Mouse (Mus musculus) ES-CJ7 (cell line): Measurements from ENCODE around the gene 0610030E20Rik.

ENCODE experiments used
- DNase-seq: peaks from one replicate; pipeline ENCODE4 v3.0.0; 2011; ENCODE audit warnings: low read depth, low spot score

The 0610030E20Rik gene

DNA sequence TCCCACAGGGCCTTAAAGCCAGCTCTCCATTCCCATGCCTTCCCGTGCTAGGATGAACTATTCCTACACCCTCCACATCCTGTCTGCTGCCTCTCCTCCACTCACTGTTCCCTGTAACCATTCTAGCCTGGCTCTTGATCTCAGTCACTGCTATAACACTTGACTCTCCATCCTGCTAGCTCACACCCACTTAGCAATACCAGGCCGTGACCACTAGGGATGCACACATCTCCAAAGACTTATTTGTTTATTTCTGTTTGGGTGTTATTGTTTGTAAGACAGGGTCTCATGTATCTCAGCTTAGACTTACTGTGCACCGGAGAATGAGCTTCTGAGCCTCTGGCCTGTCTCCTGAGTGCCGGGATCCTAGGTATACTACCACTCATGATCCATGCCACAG, 22.4 kb downstream of the 0610030E20Rik start:
- DNase-seq: peak; percentile 56

DNA sequence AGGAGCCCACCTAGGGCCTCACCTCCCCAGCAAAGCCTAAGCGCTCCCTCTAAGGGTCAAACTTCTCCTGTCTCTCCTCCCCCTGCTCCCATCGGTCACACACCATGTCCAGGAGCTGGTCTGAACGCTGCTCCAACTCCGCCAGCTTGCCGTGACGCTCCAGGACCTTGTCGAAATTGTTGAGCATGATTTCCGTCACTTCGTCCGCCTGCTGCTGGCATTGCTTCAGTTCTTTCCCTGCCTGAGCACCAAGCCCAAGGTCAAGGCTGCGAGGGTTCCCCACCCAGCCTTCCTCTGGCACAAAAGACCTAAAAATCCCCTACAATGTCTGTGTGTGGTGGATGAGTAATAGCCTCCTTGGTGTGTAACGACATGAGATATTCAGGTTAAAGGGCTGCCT, 23.0 kb downstream of the 0610030E20Rik start:
- DNase-seq: no peak

DNA sequence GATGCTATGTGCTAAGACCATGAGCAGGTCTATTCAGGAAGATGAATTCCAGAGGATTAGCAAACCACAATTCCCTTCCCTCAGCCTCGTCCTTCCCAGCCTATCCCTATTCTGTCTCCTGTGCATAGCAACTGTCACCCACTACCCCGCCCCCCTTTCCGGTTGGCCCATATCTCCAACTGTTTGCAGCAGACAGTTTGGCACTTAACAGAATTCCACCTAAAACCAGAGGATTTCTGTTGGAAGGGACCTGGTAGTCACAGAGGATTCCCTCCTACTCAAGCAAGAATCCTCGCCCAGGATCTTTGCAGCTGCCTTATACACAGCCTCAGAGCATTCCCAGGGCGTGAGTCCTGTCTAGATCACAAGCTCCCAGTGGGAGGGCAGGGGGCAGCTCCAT, 24.0 kb downstream of the 0610030E20Rik start:
- DNase-seq: no peak

DNA sequence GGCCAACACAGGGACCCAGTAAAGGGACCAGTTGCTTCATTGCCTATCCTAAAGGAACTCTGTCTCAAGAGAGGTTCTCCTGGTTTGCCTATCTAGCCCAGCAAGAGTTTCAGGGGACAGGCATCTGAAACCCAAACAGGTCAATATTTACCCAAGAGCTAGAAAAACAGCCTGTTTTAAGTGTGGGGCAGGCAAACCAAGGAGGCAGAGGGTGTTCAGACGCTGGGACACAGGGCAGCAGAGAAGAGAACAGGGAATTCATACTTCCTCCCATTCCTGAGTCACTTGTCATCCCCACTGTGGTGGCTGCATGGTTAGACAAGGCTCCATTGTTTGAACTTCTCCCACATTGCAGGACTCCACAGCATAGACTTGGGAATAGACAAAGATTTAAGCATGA, 24.5 kb downstream of the 0610030E20Rik start:
- no peak for DNase-seq

DNA sequence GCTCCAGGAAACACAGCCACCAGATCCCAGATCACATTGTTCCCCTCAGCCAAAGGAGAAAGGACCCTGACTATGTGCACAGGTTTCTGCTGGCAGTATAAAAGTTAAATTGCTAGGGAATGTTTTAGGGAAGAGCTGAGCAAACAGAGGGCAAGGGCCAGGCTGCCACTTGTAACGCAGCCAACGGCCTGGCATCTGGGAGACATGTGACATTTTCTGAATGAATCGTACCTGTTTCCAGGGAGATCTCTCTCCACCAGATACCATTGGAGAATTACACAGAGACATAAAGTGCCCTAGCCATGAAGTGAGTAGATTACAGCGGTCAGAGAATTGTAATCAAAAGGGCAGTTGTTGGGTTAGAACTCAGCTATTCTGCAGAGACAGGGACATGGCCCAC, 26.1 kb downstream of the 0610030E20Rik start:
- DNase-seq: no peak

DNA sequence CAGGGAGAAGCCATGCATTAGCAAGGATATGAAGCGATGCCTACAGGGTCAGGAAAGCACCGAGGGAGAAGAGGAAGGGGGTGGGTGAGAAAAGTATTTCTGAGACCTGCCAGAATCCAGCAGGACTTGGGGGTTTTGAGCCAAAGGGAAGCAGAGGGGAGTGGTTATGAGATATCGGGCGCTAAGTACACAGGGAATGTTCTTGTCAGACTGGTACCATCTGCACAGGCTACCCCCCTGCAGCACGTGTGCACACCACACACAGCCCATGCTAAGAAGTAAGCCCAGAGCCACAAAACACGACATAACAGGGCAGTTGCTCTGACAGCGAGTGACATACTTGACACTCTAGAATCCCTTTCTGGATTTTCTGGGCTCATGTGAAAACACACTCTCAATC, 27.1 kb downstream of the 0610030E20Rik start:
- no peak for DNase-seq

DNA sequence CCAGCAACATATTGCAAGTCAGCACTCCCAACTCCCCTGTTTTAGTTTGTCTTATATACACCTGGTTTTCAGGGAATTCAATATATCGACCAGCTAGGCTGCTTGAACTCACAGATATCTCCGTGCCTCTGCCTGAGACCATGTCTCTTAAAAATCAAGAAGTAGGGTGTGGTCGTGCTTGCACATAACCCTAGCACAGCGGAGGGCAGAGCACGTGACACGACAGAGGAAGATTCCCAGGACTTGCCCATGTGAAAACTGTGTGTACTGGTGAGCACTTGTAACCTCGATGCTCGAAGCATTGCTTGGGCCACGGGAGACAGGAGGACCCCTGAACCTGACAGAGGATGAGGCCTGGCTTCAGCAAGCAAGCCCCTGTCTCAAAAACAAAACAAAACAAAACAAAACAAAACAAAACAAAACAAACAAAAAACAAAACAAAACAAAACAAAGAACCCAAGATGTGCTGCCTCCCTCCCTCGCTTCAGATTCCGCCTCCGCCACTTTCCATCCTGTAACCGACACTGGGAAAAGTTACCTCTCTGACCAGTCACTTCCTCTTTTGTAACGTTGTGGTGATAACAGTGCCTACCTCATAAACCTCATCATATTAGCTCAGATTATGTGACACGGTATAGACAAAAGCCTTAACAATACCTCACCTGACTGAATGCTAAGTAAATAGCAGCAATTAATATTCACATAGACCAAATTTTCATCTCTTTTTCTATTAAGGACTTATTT, 27.9 kb downstream of the 0610030E20Rik start:
- DNase-seq: no peak

DNA sequence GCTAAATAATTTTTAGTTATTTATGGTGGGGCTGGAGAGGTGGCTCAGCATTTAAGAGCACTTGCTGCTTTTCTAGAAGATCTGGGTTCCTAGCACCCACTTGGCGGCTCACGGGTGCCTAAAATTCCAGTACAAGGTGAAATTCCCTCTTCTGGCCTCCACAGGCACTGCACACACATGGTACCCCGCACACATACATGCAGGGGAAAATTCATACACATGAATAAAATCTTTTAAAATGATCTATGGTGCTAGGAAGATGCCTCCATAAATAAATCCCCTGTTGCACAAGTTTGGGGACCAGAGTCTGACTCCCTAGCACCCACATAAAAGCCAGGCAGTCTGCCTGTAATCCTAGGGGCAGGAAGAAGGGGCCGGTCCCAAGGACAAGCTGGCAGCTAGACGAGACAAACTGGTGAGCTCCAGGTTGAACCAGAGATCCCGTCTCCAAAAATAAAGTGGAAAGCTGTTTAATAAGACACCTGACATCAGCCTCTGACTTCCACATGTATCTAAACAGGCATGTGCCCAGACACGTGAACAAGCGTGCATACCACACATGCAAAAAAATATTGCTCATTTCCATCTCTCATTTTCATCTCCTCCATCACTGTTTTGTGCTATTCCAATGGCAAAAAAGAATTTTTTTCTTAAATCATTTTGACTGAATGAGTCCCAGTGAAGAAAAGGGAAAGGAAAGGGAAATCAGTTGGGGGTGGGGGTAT, 31.6 kb downstream of the 0610030E20Rik start:
- no peak for DNase-seq

DNA sequence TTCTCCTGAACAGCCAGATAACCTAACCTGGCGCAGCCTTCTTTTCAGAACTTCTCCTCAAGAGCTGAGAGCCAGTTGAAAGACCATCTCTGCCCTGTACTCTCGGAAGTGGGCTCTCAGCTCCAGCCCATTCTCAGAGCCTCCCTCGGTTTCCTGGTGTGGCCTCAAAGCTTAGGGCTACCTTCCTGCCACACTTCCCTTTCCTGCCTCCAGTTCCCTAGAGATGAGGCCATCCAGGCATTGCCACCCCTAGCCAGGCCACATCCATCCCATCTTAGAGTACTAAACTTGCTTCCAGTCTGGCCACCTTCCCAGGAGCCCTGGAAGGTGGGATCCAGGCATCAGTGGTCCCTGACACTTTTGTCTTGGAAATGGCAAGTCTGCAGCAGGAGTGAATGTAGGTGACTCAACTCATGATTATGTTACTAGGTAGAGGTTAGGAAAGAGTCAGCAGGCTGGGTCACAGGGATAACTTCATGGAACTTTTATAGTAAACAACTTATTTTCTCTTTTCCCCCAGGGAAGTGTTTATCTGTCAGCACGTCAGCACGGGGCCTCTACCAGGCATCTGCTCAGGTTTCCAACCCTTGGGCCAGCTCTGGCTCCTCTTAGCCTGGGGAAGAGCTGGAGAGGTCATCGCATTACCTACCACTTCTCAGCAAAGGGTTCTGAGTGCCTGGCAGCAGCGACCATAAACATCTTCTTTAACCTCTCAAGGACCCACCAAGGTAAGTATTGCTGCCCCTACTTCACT, 32.4 kb downstream of the 0610030E20Rik start:
- no peak for DNase-seq

DNA sequence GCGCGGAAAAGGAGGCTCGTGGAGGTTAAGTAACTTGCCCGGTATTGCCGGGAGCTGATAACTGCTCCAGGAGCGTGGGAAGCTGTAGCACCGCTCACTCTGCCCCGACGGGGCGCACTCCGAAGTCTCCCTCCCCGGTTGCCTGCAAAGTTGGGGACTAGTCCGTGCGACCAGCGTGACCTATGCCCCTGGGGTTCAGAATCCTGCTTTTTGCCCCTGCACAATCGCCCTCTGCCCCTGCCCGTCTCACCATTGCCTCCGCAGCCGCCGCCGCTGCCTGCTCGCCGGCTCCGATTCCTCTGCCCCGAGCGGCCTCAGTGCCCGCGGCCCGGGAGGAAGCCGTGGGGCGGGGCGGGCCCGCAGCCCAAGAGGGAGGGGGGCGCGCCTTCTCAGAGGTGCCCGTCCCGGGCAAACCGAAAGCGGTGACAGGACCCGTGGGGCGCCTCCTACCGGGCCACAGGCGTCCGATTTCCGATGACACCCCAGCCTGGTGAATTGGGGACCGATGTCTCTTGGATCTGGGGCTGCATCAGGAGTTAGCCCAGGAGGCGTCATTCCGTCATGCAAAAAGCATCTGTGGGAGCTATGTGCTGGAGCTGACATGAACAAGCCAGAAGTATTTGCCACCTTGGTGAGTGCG, 33.1 kb downstream of the 0610030E20Rik start, which contains the start of gene Vamp5:
TSS of gene Vamp5 (minus strand) at position 338 of the 640 bp plus-strand sequence.
- peak; percentile 44 for DNase-seq

DNA sequence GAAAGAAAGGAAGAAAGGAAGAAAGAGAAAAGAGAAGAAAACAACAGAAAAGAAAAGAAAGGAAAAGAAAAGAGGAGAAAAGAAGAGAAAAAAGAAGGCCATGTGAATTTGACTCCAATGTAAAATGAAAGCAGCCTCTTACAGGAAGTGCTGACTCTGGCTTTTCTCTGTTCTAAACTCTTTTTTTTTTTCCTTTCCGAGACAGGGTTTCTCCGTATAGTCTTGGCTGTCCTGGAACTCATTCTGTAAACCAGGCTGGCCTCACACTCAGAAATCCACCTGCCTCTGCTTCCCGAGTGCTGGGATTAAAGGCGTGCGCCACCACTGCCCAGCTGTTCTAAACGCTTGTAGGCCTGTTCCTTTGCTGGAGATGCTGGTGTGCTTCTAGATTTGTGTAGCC, 35.4 kb downstream of the 0610030E20Rik start:
- DNase-seq: no peak

DNA sequence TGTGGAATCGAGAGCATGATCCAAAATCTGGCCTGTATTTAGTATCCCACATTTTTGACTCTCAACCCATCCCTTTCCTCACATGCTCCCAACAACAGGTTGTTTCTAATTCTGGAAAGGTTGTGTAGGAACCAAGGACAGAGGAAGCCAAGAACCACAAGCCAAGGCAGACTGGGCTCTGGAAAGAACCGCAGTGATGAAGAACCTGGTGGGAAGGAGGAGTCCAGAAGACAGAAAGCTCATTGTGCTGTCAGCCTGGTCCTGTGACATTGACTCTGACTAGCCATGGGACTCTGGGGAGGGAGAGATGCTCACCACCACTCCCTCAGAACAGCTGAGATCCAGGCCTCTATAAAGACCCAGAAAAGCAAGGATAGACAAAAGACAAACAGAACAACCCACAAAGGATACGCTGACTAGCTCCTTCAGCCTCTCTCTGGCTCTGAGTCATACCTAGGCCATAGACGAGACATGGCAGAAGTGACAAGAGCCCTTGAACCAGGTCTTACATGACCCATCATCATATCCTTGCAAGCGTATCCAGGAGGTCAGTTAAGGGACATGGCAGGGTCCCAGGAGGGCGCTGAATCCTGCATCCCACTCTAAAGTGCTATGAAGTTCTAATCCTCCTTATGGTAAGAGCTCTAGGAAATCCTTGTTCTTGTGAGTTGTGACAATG, 36.2 kb downstream of the 0610030E20Rik start:
- no peak for DNase-seq

DNA sequence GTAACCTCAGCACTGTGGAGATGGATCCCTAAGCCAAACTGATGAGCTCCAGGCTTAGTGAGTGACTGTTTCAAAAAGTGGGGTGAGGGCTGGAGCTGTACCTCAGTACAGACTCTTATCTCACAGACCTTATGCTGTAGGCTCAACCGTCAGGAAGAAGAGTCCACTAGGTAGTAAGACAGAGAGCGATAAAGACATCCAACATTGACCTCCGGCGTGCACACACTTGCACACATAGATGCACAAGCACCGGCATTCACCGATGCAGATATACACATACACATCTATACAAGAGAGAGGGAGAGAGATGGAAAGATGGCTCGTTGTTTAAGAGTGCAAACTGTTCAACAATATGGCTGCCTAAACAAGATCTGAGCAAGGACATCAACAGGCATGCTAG, 36.8 kb downstream of the 0610030E20Rik start:
- no peak for DNase-seq

DNA sequence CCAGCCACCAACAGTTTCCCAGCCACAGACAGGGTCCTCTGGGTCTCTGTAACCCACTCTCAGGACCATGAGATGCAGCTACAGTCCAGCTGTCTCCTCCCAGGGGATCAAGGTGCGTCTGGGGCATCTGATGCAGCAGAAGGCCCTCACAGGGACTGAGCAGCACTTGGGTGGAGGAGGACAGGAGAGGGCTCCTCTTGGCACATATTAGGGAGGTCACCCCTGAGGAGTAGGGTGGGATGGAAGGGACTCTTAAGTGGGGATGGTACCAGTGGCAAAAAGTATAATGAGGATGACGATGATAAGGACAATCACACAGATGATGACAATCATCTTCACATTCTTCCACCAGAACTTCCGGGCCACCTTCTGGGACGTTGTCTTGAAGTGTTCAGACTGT, 38.1 kb downstream of the 0610030E20Rik start:
- DNase-seq: no peak

DNA sequence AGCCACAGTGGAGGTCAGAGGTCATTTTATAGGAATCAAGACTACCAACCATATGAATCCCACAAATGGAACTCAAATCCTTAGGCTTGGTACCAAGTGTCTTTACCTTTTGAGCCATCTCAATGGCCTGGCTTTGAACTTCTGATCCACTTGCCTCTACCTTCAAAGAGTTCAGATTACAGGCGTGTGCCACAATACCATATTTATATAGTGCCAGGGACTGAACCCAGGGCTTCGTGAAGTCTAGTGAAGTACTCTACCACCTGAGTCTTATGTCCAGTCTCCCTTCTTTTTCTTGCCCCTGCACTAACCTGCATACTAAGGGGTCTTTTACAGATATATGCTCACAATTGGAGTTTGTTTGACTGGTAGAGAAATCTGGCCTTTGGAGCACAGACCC, 39.4 kb downstream of the 0610030E20Rik start:
- DNase-seq: no peak

DNA sequence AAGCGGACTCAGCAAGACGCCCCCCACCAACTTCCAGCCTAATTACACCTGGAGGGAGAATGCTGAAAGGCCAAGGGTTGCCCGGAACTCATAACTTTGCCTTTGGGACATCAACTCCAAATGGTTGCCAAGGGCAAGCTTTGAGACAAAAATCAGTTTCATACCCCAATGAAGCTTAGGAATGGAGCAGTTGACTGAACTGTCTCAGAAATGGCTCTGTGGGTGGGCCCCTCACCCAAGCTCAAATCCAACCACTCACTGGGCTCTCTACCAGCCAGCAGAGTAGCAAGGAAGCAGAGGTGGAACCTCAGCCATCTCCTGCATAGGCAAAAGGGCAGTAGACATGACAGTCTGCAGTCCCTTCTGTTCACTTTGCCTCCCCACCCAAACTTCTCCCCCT, 40.7 kb downstream of the 0610030E20Rik start:
- DNase-seq: no peak

DNA sequence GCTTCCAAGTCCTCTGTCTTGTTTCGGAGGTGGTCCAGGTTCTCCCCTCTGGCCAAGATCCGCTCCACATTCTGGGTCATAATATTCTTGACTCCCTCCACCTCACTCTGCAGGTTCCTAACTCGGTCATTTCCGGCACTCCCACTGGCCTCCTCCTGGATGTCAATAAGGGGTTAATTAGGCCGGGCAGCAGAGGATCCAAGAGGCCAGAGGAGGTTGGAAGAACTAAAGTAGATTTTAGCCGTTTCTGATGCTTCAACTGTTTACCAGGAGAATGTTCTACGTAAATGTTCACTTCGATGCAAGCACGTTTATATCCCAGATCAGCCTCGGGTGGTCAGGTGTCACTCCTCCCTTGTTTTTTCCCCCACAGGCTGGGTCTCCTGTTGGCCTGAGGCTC, 41.1 kb downstream of the 0610030E20Rik start:
- DNase-seq: no peak

DNA sequence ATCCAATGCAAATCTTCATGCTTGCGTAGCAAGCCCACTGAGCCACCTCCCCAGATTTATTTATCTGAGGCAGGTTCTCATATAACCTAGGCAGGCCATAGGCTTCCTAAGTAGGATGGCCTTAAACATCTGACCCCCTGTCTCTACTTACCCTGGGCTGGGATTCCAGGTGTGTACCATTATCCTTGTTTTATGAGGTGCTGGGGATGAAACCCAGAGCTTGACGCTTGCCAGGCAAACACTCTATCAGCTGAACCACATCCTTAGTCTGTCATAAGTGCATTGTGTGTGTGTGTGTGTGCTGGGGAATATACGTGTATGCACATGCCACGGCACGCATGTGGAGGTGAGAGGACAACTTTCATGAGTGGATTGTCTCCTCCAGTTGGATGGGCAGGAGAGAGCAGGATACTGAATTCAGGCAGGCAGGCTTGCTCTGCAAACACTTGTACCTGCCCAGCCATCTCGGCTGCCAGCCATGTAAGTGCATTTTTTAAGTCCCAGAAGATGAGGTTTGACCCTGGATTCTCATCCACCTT, 41.7 kb downstream of the 0610030E20Rik start:
- DNase-seq: no peak

DNA sequence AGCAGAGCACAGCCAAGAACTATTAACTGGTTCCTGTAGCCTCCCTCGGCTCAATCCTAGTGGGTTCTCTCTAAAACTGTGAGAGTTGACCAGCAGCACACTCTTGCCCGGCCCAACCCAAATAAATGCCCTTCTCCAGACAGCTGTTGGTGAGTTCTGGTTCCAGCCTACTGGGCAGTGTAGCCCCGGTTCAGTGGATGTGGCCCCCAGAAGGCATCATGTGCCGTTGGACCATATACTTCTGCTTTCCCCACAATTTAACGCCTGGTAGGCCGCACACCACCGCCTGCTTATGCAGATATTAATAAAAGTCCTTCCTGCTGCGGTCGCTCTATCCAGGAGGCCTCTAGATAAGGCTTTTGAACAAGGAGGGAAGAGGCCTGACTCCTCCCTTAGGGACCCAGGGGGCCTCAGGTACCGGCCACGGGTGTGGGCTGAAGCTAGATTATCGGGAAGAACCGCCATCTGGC, 42.4 kb downstream of the 0610030E20Rik start:
- DNase-seq: no peak

DNA sequence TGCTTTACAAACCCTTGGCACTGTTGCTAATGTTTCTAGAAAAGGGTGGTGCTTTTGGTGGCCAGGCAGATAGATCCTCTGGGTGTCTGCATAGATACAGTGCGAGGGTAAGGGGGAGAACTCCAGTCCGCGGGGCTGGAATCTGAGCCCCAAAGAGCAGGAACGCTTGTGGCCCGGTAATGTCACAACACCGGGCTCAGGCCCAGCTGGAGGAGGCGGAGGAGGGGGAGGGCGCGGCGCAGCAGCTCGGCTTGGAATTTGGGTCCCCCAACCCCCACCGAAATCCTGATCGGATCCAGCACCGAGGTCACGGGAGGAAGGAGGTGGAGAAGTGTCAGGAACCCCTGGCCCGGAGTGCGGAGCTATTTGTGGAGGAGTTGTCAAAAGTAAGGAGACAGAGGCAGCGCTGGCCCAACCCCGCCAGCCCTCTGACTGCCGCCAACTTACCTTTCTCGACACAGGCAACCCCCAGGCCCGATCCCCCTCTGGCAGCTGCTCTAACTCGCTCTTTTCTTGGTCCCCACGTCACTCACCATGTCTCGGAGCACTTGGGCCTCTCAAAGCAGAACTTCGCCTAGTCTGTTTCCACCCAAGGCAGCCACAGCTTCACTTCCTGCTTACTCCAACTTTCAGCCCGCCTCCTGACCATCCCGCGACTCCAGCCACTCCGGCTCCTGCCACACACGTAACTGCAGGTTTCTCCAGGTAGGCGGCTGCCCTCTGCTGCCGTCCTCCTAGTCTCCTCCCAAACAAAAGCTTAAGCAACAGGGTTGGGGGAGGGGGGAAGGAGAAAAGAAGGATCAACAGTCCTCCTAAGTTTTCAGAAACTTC, 43.0 kb downstream of the 0610030E20Rik start, which contains the start of gene Vamp8:
TSS of gene Vamp8 (minus strand) at position 763 of the 831 bp plus-strand sequence.
- DNase-seq: peak; percentile 81
